Mouse (Mus musculus): ENCODE results near the gene Gps2. TPM values are rescaled to one million over a fixed set of nuclear protein-coding genes. Genes with fewer than 3 reads are reported as not detected.
"Not testable (repeated sequence)": the region's sequence is repeated elsewhere in the genome, so short reads cannot be mapped to it uniquely, and the experiment has no call there.

Gps2 gene
- total and polyA plus RNA-seq, 2 experiments: 7.0 to 41.0 TPM

DNA sequence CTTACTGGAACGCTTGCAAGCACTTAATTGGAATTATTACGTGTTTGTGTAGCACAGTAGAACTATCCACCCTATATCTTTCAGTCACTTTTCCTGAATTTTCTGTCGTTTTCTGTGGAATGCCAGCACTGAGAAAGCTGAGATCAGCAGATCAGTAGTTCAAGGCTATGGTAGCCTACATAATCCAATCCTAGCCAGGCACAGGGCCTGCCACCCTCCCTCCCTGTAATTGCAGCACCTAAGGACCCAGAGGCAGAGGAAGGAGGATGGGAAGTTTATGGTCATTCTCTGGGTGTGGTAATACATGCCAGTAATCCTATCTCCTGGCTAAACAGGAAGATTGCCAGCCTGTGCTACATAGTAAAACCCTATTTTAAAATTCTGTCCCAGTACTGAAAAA lies 9.1 kb downstream of the Gps2 start:
- H3K4me1 ChIP-seq (ENCODE audit: control insufficient read depth, insufficient read depth, low read length): peaks cover 5% of the 10 kb centered on the region; the same call in 1 of the 2 replicates
- H3K4me3 ChIP-seq (ENCODE audit: insufficient read depth, low read depth, low read length): no peak overlapping the region
- no peak for DNase-seq (ENCODE audit: extremely low read depth, low read depth, low spot score)
- no peaks in the 10 kb centered on the region for H3K27me3 ChIP-seq (ENCODE audit: control insufficient read depth, insufficient read depth, low read length)
- H3K27ac ChIP-seq (replicated peaks; ENCODE audit: insufficient read depth, low read depth, low read length): peak overlapping the region; percentile 90
- WGBS: 49% methylated on average over 3 of the region's 3 CpGs
- peak overlapping the region; percentile 36; the same call in 1 of the 2 replicates for H3K9ac ChIP-seq (ENCODE audit: low read depth, low read length)
- TF ChIP-seq POLR2A (IDR thresholded peaks at IDR 0.05; ENCODE audit: extremely low read depth, insufficient read depth, low read length) (no peak), CTCF (IDR thresholded peaks at IDR 0.05; ENCODE audit: low read depth, low read length) (no peak)
- H3K79me2 ChIP-seq (ENCODE audit: control insufficient read depth, insufficient read depth, low read length): peaks cover 11% of the 10 kb centered on the region
- H3K36me3 ChIP-seq (ENCODE audit: control insufficient read depth, insufficient read depth, low read length): peaks cover 14% of the 10 kb centered on the region

- H3K79me2 ChIP-seq (ENCODE audit: control insufficient read depth, insufficient read depth, low read length): no peaks in the 10 kb centered on the region
- no peak overlapping the region for H3K4me3 ChIP-seq (ENCODE audit: insufficient read depth, low read depth, low read length)
- DNase-seq (ENCODE audit: extremely low read depth, low read depth, low spot score): no peak
- no peaks in the 10 kb centered on the region for H3K27me3 ChIP-seq (ENCODE audit: control insufficient read depth, insufficient read depth, low read length)
- WGBS: 96% methylated on average over 2 of the region's 2 CpGs
- H3K36me3 ChIP-seq (ENCODE audit: control insufficient read depth, insufficient read depth, low read length): no peaks in the 10 kb centered on the region
- TF ChIP-seq CTCF (IDR thresholded peaks at IDR 0.05; ENCODE audit: low read depth, low read length) (no peak), POLR2A (IDR thresholded peaks at IDR 0.05; ENCODE audit: extremely low read depth, insufficient read depth, low read length) (no peak)
- H3K4me1 ChIP-seq (ENCODE audit: control insufficient read depth, insufficient read depth, low read length): 0 out of 2 replicates have a peak, but pooled peaks cover 2% of the 10 kb centered on the region
- H3K27ac ChIP-seq (replicated peaks; ENCODE audit: insufficient read depth, low read depth, low read length): no peak overlapping the region
- H3K9ac ChIP-seq (ENCODE audit: low read depth, low read length): no peak overlapping the region
These were observed 13.8 kb downstream of the Gps2 start for GRCm38 (mm10) chr11:69927501-69927900.

- Histone ChIP-seq H3K27me3 (ENCODE audit: control insufficient read depth, insufficient read depth, low read length) (no peaks in the 10 kb centered on the region), H3K4me1 (ENCODE audit: control insufficient read depth, insufficient read depth, low read length) (peaks cover 2% of the 10 kb centered on the region; the same call in 1 of the 2 replicates), H3K36me3 (ENCODE audit: control insufficient read depth, insufficient read depth, low read length) (no peaks in the 10 kb centered on the region), H3K27ac (replicated peaks; ENCODE audit: insufficient read depth, low read depth, low read length) (no peak overlapping the region), H3K9ac (ENCODE audit: low read depth, low read length) (no peak overlapping the region), H3K79me2 (ENCODE audit: control insufficient read depth, insufficient read depth, low read length) (no peaks in the 10 kb centered on the region), H3K4me3 (ENCODE audit: insufficient read depth, low read depth, low read length) (no peak overlapping the region)
- 40% methylated on average over 4 of the region's 4 CpGs for WGBS
- no peak for DNase-seq (ENCODE audit: extremely low read depth, low read depth, low spot score)
- TF ChIP-seq CTCF (IDR thresholded peaks at IDR 0.05; ENCODE audit: low read depth, low read length) (no peak), POLR2A (IDR thresholded peaks at IDR 0.05; ENCODE audit: extremely low read depth, insufficient read depth, low read length) (no peak)
These were observed 16.0 kb downstream of the Gps2 start for GRCm38 (mm10) chr11:69929712-69930111.

GRCm38 (mm10) chr11:69930176-69930575 lies 16.5 kb downstream of the Gps2 start:
- not testable (repeated sequence) for H3K9ac ChIP-seq (ENCODE audit: low read depth, low read length); H3K36me3 ChIP-seq (ENCODE audit: control insufficient read depth, insufficient read depth, low read length); H3K27ac ChIP-seq (replicated peaks; ENCODE audit: insufficient read depth, low read depth, low read length); DNase-seq (ENCODE audit: extremely low read depth, low read depth, low spot score); H3K4me3 ChIP-seq (ENCODE audit: insufficient read depth, low read depth, low read length); H3K27me3 ChIP-seq (ENCODE audit: control insufficient read depth, insufficient read depth, low read length); H3K79me2 ChIP-seq (ENCODE audit: control insufficient read depth, insufficient read depth, low read length); H3K4me1 ChIP-seq (ENCODE audit: control insufficient read depth, insufficient read depth, low read length)
- WGBS: 87% methylated on average over 8 of the region's 8 CpGs

GRCm38 (mm10) chr11:69930967-69931537 lies 17.4 kb downstream of the Gps2 start:
- Histone ChIP-seq H3K36me3 (ENCODE audit: control insufficient read depth, insufficient read depth, low read length) (no peaks in the 10 kb centered on the region), H3K9ac (ENCODE audit: low read depth, low read length) (no peak overlapping the region), H3K4me1 (ENCODE audit: control insufficient read depth, insufficient read depth, low read length) (peaks cover 5% of the 10 kb centered on the region), H3K27ac (replicated peaks; ENCODE audit: insufficient read depth, low read depth, low read length) (no peak overlapping the region), H3K4me3 (ENCODE audit: insufficient read depth, low read depth, low read length) (no peak overlapping the region), H3K79me2 (ENCODE audit: control insufficient read depth, insufficient read depth, low read length) (no peaks in the 10 kb centered on the region), H3K27me3 (ENCODE audit: control insufficient read depth, insufficient read depth, low read length) (peaks cover 10% of the 10 kb centered on the region)
- 74% methylated on average over 3 of the region's 3 CpGs for WGBS
- DNase-seq (ENCODE audit: extremely low read depth, low read depth, low spot score): no peak
- TF ChIP-seq CTCF (IDR thresholded peaks at IDR 0.05; ENCODE audit: low read depth, low read length) (no peak), POLR2A (IDR thresholded peaks at IDR 0.05; ENCODE audit: extremely low read depth, insufficient read depth, low read length) (no peak)

DNA sequence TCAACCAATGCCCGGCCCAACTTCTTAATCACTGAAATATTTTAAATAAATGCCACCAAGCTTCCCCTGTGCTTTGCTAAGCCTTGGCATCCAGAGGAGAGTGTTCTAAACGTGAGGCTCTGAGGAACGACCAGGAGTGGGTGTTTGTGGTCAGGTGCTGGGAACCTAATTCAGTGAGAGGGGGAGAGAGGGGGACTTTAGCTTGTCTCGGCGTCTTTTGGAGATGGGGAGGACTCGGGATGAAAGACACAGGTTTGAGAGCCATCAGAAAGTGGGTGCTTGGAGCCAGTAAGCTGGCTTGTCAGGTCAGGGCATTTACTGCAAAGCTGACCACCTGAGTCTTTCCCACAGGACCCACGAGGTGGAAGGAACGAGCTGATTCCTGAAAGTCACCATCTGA lies 18.1 kb downstream of the Gps2 start:
- Histone ChIP-seq H3K27me3 (ENCODE audit: control insufficient read depth, insufficient read depth, low read length) (peaks cover 11% of the 10 kb centered on the region), H3K4me3 (ENCODE audit: insufficient read depth, low read depth, low read length) (no peak overlapping the region), H3K9ac (ENCODE audit: low read depth, low read length) (no peak overlapping the region), H3K79me2 (ENCODE audit: control insufficient read depth, insufficient read depth, low read length) (no peaks in the 10 kb centered on the region), H3K4me1 (ENCODE audit: control insufficient read depth, insufficient read depth, low read length) (peaks cover 5% of the 10 kb centered on the region), H3K36me3 (ENCODE audit: control insufficient read depth, insufficient read depth, low read length) (no peaks in the 10 kb centered on the region), H3K27ac (replicated peaks; ENCODE audit: insufficient read depth, low read depth, low read length) (no peak overlapping the region)
- DNase-seq (ENCODE audit: extremely low read depth, low read depth, low spot score): no peak
- TF ChIP-seq CTCF (IDR thresholded peaks at IDR 0.05; ENCODE audit: low read depth, low read length): no peak
- TF ChIP-seq POLR2A (IDR thresholded peaks at IDR 0.05; ENCODE audit: extremely low read depth, insufficient read depth, low read length): no peak
- 76% methylated on average over 8 of the region's 8 CpGs for WGBS
